Mouse (Mus musculus): ENCODE data around the gene Apoc4. TPM values are rescaled to one million over a fixed set of nuclear protein-coding genes. Genes with fewer than 3 reads are reported as not detected.

The Apoc4 gene
- total RNA-seq, 2 experiments from 2014 or later: not detected

DNA sequence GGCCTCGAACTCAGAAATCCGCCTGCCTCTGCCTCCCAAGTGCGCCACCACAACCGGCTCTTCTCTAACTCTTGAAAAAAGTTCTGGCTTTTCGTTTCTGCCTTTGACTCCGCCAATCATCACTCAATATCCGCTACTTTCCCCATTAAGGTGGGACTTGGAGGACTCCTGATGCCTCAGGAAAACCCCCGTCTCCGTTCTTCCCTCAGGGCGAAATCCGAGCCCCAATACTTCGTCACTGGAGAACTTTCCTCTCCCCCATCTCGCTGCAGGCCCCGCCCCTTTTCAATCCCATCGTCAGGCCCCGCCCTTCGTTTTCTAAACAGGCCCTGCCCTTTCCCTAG lies 53.1 kb downstream of the Apoc4 start:
- Histone ChIP-seq H3K27ac (peak overlapping the region; percentile 86; the same call in 1 of the 2 replicates), H3K4me3 (peak overlapping the region; percentile 91)
- DNase-seq (ENCODE audit: low spot score in 2 of 2): no peak
- no peak for TF ChIP-seq CTCF (conservative IDR thresholded peaks at IDR 0.05)

Other genes starting within 250 kb of the Apoc4 start
- gene Mark4, start 222.7 kb downstream of the Apoc4 start, total RNA-seq (2021): 10 to 100 TPM; 92.9 to 99.6 TPM
- under 1 TPM; 0.10 to 0.38 TPM for gene Exoc3l2, start 218.1 kb downstream of the Apoc4 start, total RNA-seq (2021)
- gene Bloc1s3, start 173.1 kb downstream of the Apoc4 start, total RNA-seq (2021): 1 to 10 TPM; 6.0 to 6.9 TPM
- gene Trappc6a, start 173.1 kb downstream of the Apoc4 start, total RNA-seq (2021): 10 to 100 TPM; 17.2 to 20.7 TPM
- gene Nkpd1, start 163.6 kb downstream of the Apoc4 start, total RNA-seq (2021): under 1 TPM; 0.38 to 0.71 TPM
- gene Ppp1r37, start 118.4 kb downstream of the Apoc4 start, total RNA-seq (2021): 100 to 1,000 TPM; 116 to 118 TPM
- gene Zfp296, start 104.2 kb downstream of the Apoc4 start, total RNA-seq (2021): under 1 TPM; 0.81 to 0.95 TPM
- 10 to 100 TPM; 38.8 to 43.9 TPM for gene Gemin7, start 103.9 kb downstream of the Apoc4 start, total RNA-seq (2021)
- 100 to 1,000 TPM in 1 of 2 experiments, 10 to 100 TPM in 1; 95.4 to 112 TPM for gene Clasrp, start 77.0 kb downstream of the Apoc4 start, total RNA-seq (2021)
- 10 to 100 TPM in 1 of 2 experiments, 1 to 10 TPM in 1; 9.8 to 11.3 TPM for gene Relb, start 52.0 kb downstream of the Apoc4 start, total RNA-seq (2021)
- gene Clptm1, start 16.4 kb downstream of the Apoc4 start, total RNA-seq (2021): 100 to 1,000 TPM; 136 to 151 TPM
- gene Apoc2, start 3.5 kb downstream of the Apoc4 start, total RNA-seq (2021): not detected
- gene Gm44805, start 56 bp downstream of the Apoc4 start, total RNA-seq (2021): not detected
- gene Apoc1, start 11.2 kb upstream of the Apoc4 start, total RNA-seq (2021): 1 to 10 TPM; 3.1 to 3.5 TPM
- gene Apoe, start 17.7 kb upstream of the Apoc4 start, total RNA-seq (2021): 1,000 to 10,000 TPM; 2,242 to 2,264 TPM
- 100 to 1,000 TPM; 110 TPM for gene Tomm40, start 34.0 kb upstream of the Apoc4 start, total RNA-seq (2021)
- gene Nectin2, start 69.0 kb upstream of the Apoc4 start, total RNA-seq (2021): 1 to 10 TPM; 4.5 to 5.9 TPM
- gene Bcam, start 89.5 kb upstream of the Apoc4 start, total RNA-seq (2021): 10 to 100 TPM in 1 of 2 experiments, 1 to 10 TPM in 1; 9.2 to 14.8 TPM
- gene Cblc, start 115.3 kb upstream of the Apoc4 start, total RNA-seq (2021): not detected
- under 1 TPM; 0.46 to 0.83 TPM for gene Bcl3, start 141.3 kb upstream of the Apoc4 start, total RNA-seq (2021)
- 1 to 10 TPM in 1 of 2 experiments, under 1 TPM in 1; 0.86 to 1.6 TPM for gene Gm19345, start 170.5 kb upstream of the Apoc4 start, total RNA-seq (2021)
- gene Ceacam16, start 179.8 kb upstream of the Apoc4 start, total RNA-seq (2021): not detected
- not detected for gene Ceacam19, start 206.5 kb upstream of the Apoc4 start, total RNA-seq (2021)
- gene Pvr, start 239.7 kb upstream of the Apoc4 start, total RNA-seq (2021): 10 to 100 TPM; 13.6 to 16.3 TPM

Data from layer of hippocampus, adult 2 months (tissue).